Mouse (Mus musculus): Measurements from ENCODE around the gene Scg3. TPM values are rescaled to one million over a fixed set of nuclear protein-coding genes. Genes with fewer than 3 reads are reported as not detected.

Scg3 gene
- polyA plus RNA-seq, 1 experiment from 2014 or later = 5.1 TPM

- no peak overlapping the region for H3K4me3 ChIP-seq (ENCODE audit: low read depth, low read length)
- DNase-seq (ENCODE audit: low spot score) (no peak), ATAC-seq (ENCODE audit: low FRiP score, low TSS enrichment) (no peak)
- no peak overlapping the region for H3K4me2 ChIP-seq (replicated peaks; ENCODE audit: low read depth)
- TF ChIP-seq CTCF (IDR thresholded peaks at IDR 0.05; ENCODE audit: low read depth) (no peak), EP300 (optimal IDR thresholded peaks at IDR 0.05) (no peak)
- H3K9ac ChIP-seq (ENCODE audit: low read length) = no peak overlapping the region
- H3K4me1 ChIP-seq (replicated peaks; ENCODE audit: control insufficient read depth, insufficient read depth) = no peaks in the 10 kb centered on the region
- no peaks in the 10 kb centered on the region for H3K9me3 ChIP-seq (ENCODE audit: control insufficient read depth, low read length)
- 59% methylated on average over 4 of the region's 4 CpGs for WGBS
- no peak overlapping the region for H3K27ac ChIP-seq (replicated peaks)
- no peaks in the 10 kb centered on the region for H3K27me3 ChIP-seq (ENCODE audit: control insufficient read depth, insufficient read depth, low read length)
- H3K36me3 ChIP-seq (ENCODE audit: control insufficient read depth, insufficient read depth, low read length) = no peaks in the 10 kb centered on the region
Observed at GRCm38 (mm10) chr9:75679629-75680028, 4.2 kb downstream of the Scg3 start.

- 77% methylated on average over 7 of the region's 7 CpGs for WGBS
- H3K4me3 ChIP-seq (ENCODE audit: low read depth, low read length) = no peak overlapping the region
- TF ChIP-seq EP300 (optimal IDR thresholded peaks at IDR 0.05) (no peak), CTCF (IDR thresholded peaks at IDR 0.05; ENCODE audit: low read depth) (no peak)
- H3K27ac ChIP-seq (replicated peaks) = no peak overlapping the region
- no peak for DNase-seq (ENCODE audit: low spot score)
- H3K4me1 ChIP-seq (replicated peaks; ENCODE audit: control insufficient read depth, insufficient read depth) = no peaks in the 10 kb centered on the region
- H3K27me3 ChIP-seq (ENCODE audit: control insufficient read depth, insufficient read depth, low read length) = no peaks in the 10 kb centered on the region
- H3K9me3 ChIP-seq (ENCODE audit: control insufficient read depth, low read length) = no peaks in the 10 kb centered on the region
- no peak overlapping the region for H3K4me2 ChIP-seq (replicated peaks; ENCODE audit: low read depth)
- ATAC-seq (ENCODE audit: low FRiP score, low TSS enrichment) = no peak
- H3K9ac ChIP-seq (ENCODE audit: low read length) = no peak overlapping the region
- H3K36me3 ChIP-seq (ENCODE audit: control insufficient read depth, insufficient read depth, low read length) = no peaks in the 10 kb centered on the region
Observed at GRCm38 (mm10) chr9:75678341-75678740, 5.5 kb downstream of the Scg3 start.

- no peaks in the 10 kb centered on the region for H3K4me1 ChIP-seq (replicated peaks; ENCODE audit: control insufficient read depth, insufficient read depth)
- H3K9ac ChIP-seq (ENCODE audit: low read length) = no peak overlapping the region
- no peak for DNase-seq (ENCODE audit: low spot score)
- no peaks in the 10 kb centered on the region for H3K36me3 ChIP-seq (ENCODE audit: control insufficient read depth, insufficient read depth, low read length)
- no peak overlapping the region for H3K27ac ChIP-seq (replicated peaks)
- TF ChIP-seq CTCF (IDR thresholded peaks at IDR 0.05; ENCODE audit: low read depth) (no peak), EP300 (optimal IDR thresholded peaks at IDR 0.05) (no peak)
- H3K4me2 ChIP-seq (replicated peaks; ENCODE audit: low read depth) = no peak overlapping the region
- H3K9me3 ChIP-seq (ENCODE audit: control insufficient read depth, low read length) = no peaks in the 10 kb centered on the region
- no peaks in the 10 kb centered on the region for H3K27me3 ChIP-seq (ENCODE audit: control insufficient read depth, insufficient read depth, low read length)
- H3K4me3 ChIP-seq (ENCODE audit: low read depth, low read length) = no peak overlapping the region
- ATAC-seq (ENCODE audit: low FRiP score, low TSS enrichment) = no peak
- WGBS = 76% methylated on average over 7 of the region's 7 CpGs
Observed at GRCm38 (mm10) chr9:75676226-75676625, 7.6 kb downstream of the Scg3 start.

- Histone ChIP-seq H3K27me3 (ENCODE audit: control insufficient read depth, insufficient read depth, low read length) (no peaks in the 10 kb centered on the region), H3K9me3 (ENCODE audit: control insufficient read depth, low read length) (no peaks in the 10 kb centered on the region), H3K27ac (replicated peaks) (no peak overlapping the region), H3K4me1 (replicated peaks; ENCODE audit: control insufficient read depth, insufficient read depth) (no peaks in the 10 kb centered on the region), H3K9ac (ENCODE audit: low read length) (no peak overlapping the region), H3K36me3 (ENCODE audit: control insufficient read depth, insufficient read depth, low read length) (no peaks in the 10 kb centered on the region), H3K4me3 (ENCODE audit: low read depth, low read length) (no peak overlapping the region), H3K4me2 (replicated peaks; ENCODE audit: low read depth) (no peak overlapping the region)
- 69% methylated on average over 6 of the region's 6 CpGs for WGBS
- ATAC-seq (ENCODE audit: low FRiP score, low TSS enrichment) (no peak), DNase-seq (ENCODE audit: low spot score) (no peak)
- TF ChIP-seq CTCF (IDR thresholded peaks at IDR 0.05; ENCODE audit: low read depth) (no peak), EP300 (optimal IDR thresholded peaks at IDR 0.05) (no peak)
Observed at GRCm38 (mm10) chr9:75672769-75673168, 11.1 kb downstream of the Scg3 start.

GRCm38 (mm10) chr9:75666612-75667011 lies 17.2 kb downstream of the Scg3 start:
- no peaks in the 10 kb centered on the region for H3K9me3 ChIP-seq (ENCODE audit: control insufficient read depth, low read length)
- H3K27me3 ChIP-seq (ENCODE audit: control insufficient read depth, insufficient read depth, low read length) = no peaks in the 10 kb centered on the region
- DNase-seq (ENCODE audit: low spot score) = no peak
- 53% methylated on average over 5 of the region's 5 CpGs for WGBS
- no peak for ATAC-seq (ENCODE audit: low FRiP score, low TSS enrichment)
- H3K27ac ChIP-seq (replicated peaks) = no peak overlapping the region
- TF ChIP-seq EP300 (optimal IDR thresholded peaks at IDR 0.05) (no peak), CTCF (IDR thresholded peaks at IDR 0.05; ENCODE audit: low read depth) (no peak)
- no peaks in the 10 kb centered on the region for H3K4me1 ChIP-seq (replicated peaks; ENCODE audit: control insufficient read depth, insufficient read depth)
- H3K36me3 ChIP-seq (ENCODE audit: control insufficient read depth, insufficient read depth, low read length) = no peaks in the 10 kb centered on the region
- H3K4me2 ChIP-seq (replicated peaks; ENCODE audit: low read depth) = no peak overlapping the region
- no peak overlapping the region for H3K4me3 ChIP-seq (ENCODE audit: low read depth, low read length)
- H3K9ac ChIP-seq (ENCODE audit: low read length) = no peak overlapping the region

GRCm38 (mm10) chr9:75665364-75665763 lies 18.5 kb downstream of the Scg3 start:
- Histone ChIP-seq H3K27me3 (ENCODE audit: control insufficient read depth, insufficient read depth, low read length) (no peaks in the 10 kb centered on the region), H3K27ac (replicated peaks) (no peak overlapping the region), H3K9me3 (ENCODE audit: control insufficient read depth, low read length) (no peaks in the 10 kb centered on the region), H3K4me3 (ENCODE audit: low read depth, low read length) (no peak overlapping the region), H3K4me2 (replicated peaks; ENCODE audit: low read depth) (no peak overlapping the region), H3K9ac (ENCODE audit: low read length) (no peak overlapping the region), H3K36me3 (ENCODE audit: control insufficient read depth, insufficient read depth, low read length) (no peaks in the 10 kb centered on the region), H3K4me1 (replicated peaks; ENCODE audit: control insufficient read depth, insufficient read depth) (no peaks in the 10 kb centered on the region)
- ATAC-seq (ENCODE audit: low FRiP score, low TSS enrichment) (no peak), DNase-seq (ENCODE audit: low spot score) (no peak)
- TF ChIP-seq EP300 (optimal IDR thresholded peaks at IDR 0.05) (no peak), CTCF (IDR thresholded peaks at IDR 0.05; ENCODE audit: low read depth) (no peak)
- 78% methylated on average over 6 of the region's 6 CpGs for WGBS

Measured in stomach, postnatal 0 days (tissue).